Comparison of ENCODE assay signal across 13 mouse cellular contexts in genomic region chr13:26495871-26496270, GRCm38 (mm10).
"Had no signal": no experiment of that assay in that cellular context is flagged by ENCODE, and none has a peak within 500 bp of the region (broad histone marks: within the 10 kb centered on the region; RNA-seq: fewer than 3 reads in every experiment).

No protein-coding gene starts in this region.

- DNase-seq: liver, postnatal 0 days; lung, adult 2 months; lung, postnatal 14 days; lung, postnatal 36 days; midbrain, embryonic 14.5 days; retina, postnatal 1 day; right cerebral cortex, adult 18-20 months; right cerebral cortex, postnatal 25 days; right cerebral cortex, postnatal 4 days; spleen, adult 18-20 months; thymus, adult 18-20 months; thymus, postnatal 14 days; thymus, postnatal 36 days had no signal
